Mouse (Mus musculus) cortical plate, adult 2 months (tissue): ENCODE measurements at regions not wholly inside any gene's neighbourhood (a gene's known extent, or its start where the extent isn't known, plus 50 kb on each side); places are given as distances from the start of the nearest gene placed in this dataset.

Experiments used
- CTCF ChIP-seq: fragments of 200-500 bp; IDR thresholded peaks from 2 replicates; pipeline ENCODE4 v1.5.1; 2011; ENCODE audit warnings: mild to moderate bottlenecking, control low read depth, low read length; ENCODE audit not compliant: insufficient read depth; ENCODE audit errors: extremely low read depth
- POLR2A ChIP-seq: fragments of 200-500 bp; IDR thresholded peaks from 2 replicates; pipeline ENCODE4 v1.6.1; 2011; ENCODE audit warnings: mild to moderate bottlenecking, low read length, control low read depth; ENCODE audit not compliant: insufficient read depth; ENCODE audit errors: extremely low read depth

- TF ChIP-seq CTCF (no peak), POLR2A (no peak)
These were observed 289.8 kb downstream of the Cmpk2 start for GRCm38 (mm10) chr12:26758657-26759325.
